Comparison of ENCODE assay signal across 8 mouse cellular contexts in genomic region chr1:74389831-74390286, GRCm38 (mm10). TPM values are rescaled to one million over a fixed set of nuclear protein-coding genes. Genes with fewer than 3 reads are reported as not detected.
DNase-seq lines count a peak whose midpoint lies in the region; ATAC-seq and TF ChIP-seq lines count a peak whose summit lies in the region.

No protein-coding gene starts in this region.

- peak overlapping the region; percentile 100 for H3K9ac ChIP-seq in heart, embryonic 13.5 days
- H3K9ac ChIP-seq in midbrain, embryonic 11.5 days (ENCODE audit: low read length), result peak overlapping the region; percentile 42; the same call in 1 of the 2 replicates

- H3K27me3 ChIP-seq in heart, embryonic 13.5 days (replicated peaks), result no peaks in the 10 kb centered on the region
- H3K27me3 ChIP-seq in midbrain, embryonic 11.5 days (ENCODE audit: control insufficient read depth, insufficient read depth, low read length), result peaks cover 10% of the 10 kb centered on the region
- no peaks in the 10 kb centered on the region for H3K27me3 ChIP-seq in thymus, adult 2 months (ENCODE audit: control insufficient read depth, insufficient read depth, low read length)

- H3K4me3 ChIP-seq in heart, embryonic 13.5 days, result peak overlapping the region; percentile 95
- peak overlapping the region; percentile 15; the same call in 1 of the 2 replicates for H3K4me3 ChIP-seq in midbrain, embryonic 11.5 days (ENCODE audit: low read depth, low read length)
- H3K4me3 ChIP-seq in thymus, adult 2 months (ENCODE audit: control insufficient read depth, insufficient read depth, low read length), result peak overlapping the region; percentile 23

- WGBS in heart, embryonic 13.5 days, result 4% methylated on average over 29 of the region's 29 CpGs
- 5% methylated on average over 29 of the region's 29 CpGs for WGBS in midbrain, embryonic 11.5 days
- 2% methylated on average over 29 of the region's 29 CpGs for WGBS in thymus, adult 2 months

- peak overlapping the region; percentile 99 for H3K27ac ChIP-seq in heart, embryonic 13.5 days (replicated peaks)
- no peak overlapping the region for H3K27ac ChIP-seq in midbrain, embryonic 11.5 days (ENCODE audit: low read depth, low read length)
- peak overlapping the region; percentile 38; the same call in 1 of the 2 replicates for H3K27ac ChIP-seq in thymus, adult 2 months (ENCODE audit: control insufficient read depth, insufficient read depth, low read length)

- peak overlapping the region; percentile 94 for H3K4me2 ChIP-seq in heart, embryonic 13.5 days
- H3K4me2 ChIP-seq in midbrain, embryonic 11.5 days, result peak overlapping the region; percentile 39

- peaks cover 61% of the 10 kb centered on the region for H3K4me1 ChIP-seq in heart, embryonic 13.5 days
- peaks cover 26% of the 10 kb centered on the region for H3K4me1 ChIP-seq in midbrain, embryonic 11.5 days (ENCODE audit: control insufficient read depth, insufficient read depth, low read length)
- H3K4me1 ChIP-seq in thymus, adult 2 months (replicated peaks; ENCODE audit: control insufficient read depth, insufficient read depth, low read length), result peaks cover 40% of the 10 kb centered on the region

- no peak for TF ChIP-seq POLR2A in brain, embryonic 14.5 days (IDR thresholded peaks at IDR 0.05; ENCODE audit: borderline replicate concordance, extremely low read depth, insufficient read depth, insufficient read length, poor library complexity, severe bottlenecking)
- TF ChIP-seq POLR2A in thymus, adult 2 months (IDR thresholded peaks at IDR 0.05; ENCODE audit: control insufficient read depth, extremely low read depth, insufficient read depth, low read length, poor library complexity), result no peak

- no peak for TF ChIP-seq CTCF in brain, embryonic 14.5 days (IDR thresholded peaks at IDR 0.05; ENCODE audit: borderline replicate concordance, extremely low read depth, insufficient read depth, insufficient read length)
- no peak for TF ChIP-seq CTCF in thymus, adult 2 months (IDR thresholded peaks at IDR 0.05; ENCODE audit: borderline replicate concordance, control insufficient read depth, extremely low read depth, insufficient read depth, low read length, poor library complexity)

- ATAC-seq in heart, embryonic 13.5 days (ENCODE audit: extremely low read depth, insufficient number of reproducible peaks, low FRiP score, low TSS enrichment), result no peak
- no peak for ATAC-seq in midbrain, embryonic 11.5 days (ENCODE audit: low FRiP score)

- H3K36me3 ChIP-seq in heart, embryonic 13.5 days, result peaks cover 19% of the 10 kb centered on the region
- peaks cover 8% of the 10 kb centered on the region for H3K36me3 ChIP-seq in midbrain, embryonic 11.5 days (ENCODE audit: control insufficient read depth, insufficient read depth, low read length)
- peaks cover 3% of the 10 kb centered on the region for H3K36me3 ChIP-seq in thymus, adult 2 months (ENCODE audit: control insufficient read depth, insufficient read depth, low read length)

- peak; percentile 35 for DNase-seq in cerebellum, adult 11-12 months
- DNase-seq in cerebellum, postnatal 36 days, result no peak
- DNase-seq in brain, embryonic 14.5 days (ENCODE audit: low read depth), result peak; percentile 27
- peak; percentile 37 to 52 for DNase-seq in kidney, postnatal 25 days
- DNase-seq in midbrain, embryonic 11.5 days (ENCODE audit: low spot score, missing footprints), result peak; percentile 91
- DNase-seq in thymus, adult 2 months, result peak; percentile 62
- DNase-seq in gastrocnemius, postnatal 25 days, result no peak

- no peaks in the 10 kb centered on the region for H3K9me3 ChIP-seq in heart, embryonic 13.5 days
- H3K9me3 ChIP-seq in midbrain, embryonic 11.5 days (ENCODE audit: control insufficient read depth, low read length), result no peaks in the 10 kb centered on the region

RNA-seq across cellular contexts. Expression of gene Ctdsp1, which starts 1.4 kb away (rescaled TPM):
- 34.3 and 40.9 TPM in 2 replicates for polyA plus RNA-seq in brain, embryonic 14.5 days (2012; rRNA removed)
- 57.3 and 60.4 TPM in 2 replicates for polyA plus RNA-seq in heart, embryonic 13.5 days (2015; fragmentation: Nextera tagmentation; extraction: Ambion mirVana)
- polyA plus RNA-seq in midbrain, embryonic 11.5 days (2014; fragmentation: Nextera tagmentation; extraction: Ambion mirVana), result 33.4 and 37.9 TPM in 2 replicates
- polyA plus RNA-seq in thymus, adult 2 months (2012; rRNA removed), result 201 and 203 TPM in 2 replicates
- 10 to 100 TPM; 82.7 to 82.9 TPM for total RNA-seq in gastrocnemius, postnatal 25 days (2021)

RNA-seq across cellular contexts. Expression of gene Slc11a1, which starts 14.9 kb away (rescaled TPM):
- 3.2 and 4.0 TPM in 2 replicates for polyA plus RNA-seq in brain, embryonic 14.5 days (2012; rRNA removed)
- polyA plus RNA-seq in heart, embryonic 13.5 days (2015; fragmentation: Nextera tagmentation; extraction: Ambion mirVana), result 2.8 and 3.1 TPM in 2 replicates
- 1.6 and 2.1 TPM in 2 replicates for polyA plus RNA-seq in midbrain, embryonic 11.5 days (2014; fragmentation: Nextera tagmentation; extraction: Ambion mirVana)
- polyA plus RNA-seq in thymus, adult 2 months (2012; rRNA removed), result 46.3 and 48.7 TPM in 2 replicates
- total RNA-seq in gastrocnemius, postnatal 25 days (2021), result 1 to 10 TPM; 2.9 to 3.2 TPM

RNA-seq across cellular contexts. Expression of gene Vil1, which starts 19.3 kb away (rescaled TPM):
- 0.03 and 0.08 TPM in 2 replicates for polyA plus RNA-seq in brain, embryonic 14.5 days (2012; rRNA removed)
- 0.19 and 0.45 TPM in 2 replicates for polyA plus RNA-seq in heart, embryonic 13.5 days (2015; fragmentation: Nextera tagmentation; extraction: Ambion mirVana)
- polyA plus RNA-seq in midbrain, embryonic 11.5 days (2014; fragmentation: Nextera tagmentation; extraction: Ambion mirVana), result 0.19 and 0.23 TPM in 2 replicates
- 0.74 and 1.0 TPM in 2 replicates for polyA plus RNA-seq in thymus, adult 2 months (2012; rRNA removed)
- total RNA-seq in gastrocnemius, postnatal 25 days (2021), result under 1 TPM in 1 of 2 experiments, not detected in 1; 0.13 TPM

RNA-seq across cellular contexts. Expression of gene Catip, which starts 28.0 kb away (rescaled TPM):
- 1.0 and 3.1 TPM in 2 replicates for polyA plus RNA-seq in brain, embryonic 14.5 days (2012; rRNA removed)
- polyA plus RNA-seq in heart, embryonic 13.5 days (2015; fragmentation: Nextera tagmentation; extraction: Ambion mirVana), result 0.33 and 0.38 TPM in 2 replicates
- 0.05 and 0.22 TPM in 2 replicates for polyA plus RNA-seq in midbrain, embryonic 11.5 days (2014; fragmentation: Nextera tagmentation; extraction: Ambion mirVana)
- polyA plus RNA-seq in thymus, adult 2 months (2012; rRNA removed), result 0.13 and 0.27 TPM in 2 replicates
- not detected for total RNA-seq in gastrocnemius, postnatal 25 days (2021)

Comparison
In these comparisons a context has a peak if more than half of its experiments do, and no peak if none do; other contexts are left out.
1. DNase-seq: peak in cerebellum, adult 11-12 months (single experiment), brain, embryonic 14.5 days (single experiment), kidney, postnatal 25 days (2 of 2), midbrain, embryonic 11.5 days (single experiment) and thymus, adult 2 months (single experiment); none in cerebellum, postnatal 36 days (0 of 2) and gastrocnemius, postnatal 25 days (single experiment).
2. H3K4me3 ChIP-seq: peak in every context shown above with its lines; median percentile 95 in heart, embryonic 13.5 days; 23 in thymus, adult 2 months; 15 in midbrain, embryonic 11.5 days.